Mouse (Mus musculus): ENCODE data around the gene Arhgef1.
A peak's percentile ranks its signal among the peaks of the same experiment; 100 is the strongest.
"Not testable (repeated sequence)": the region's sequence is repeated elsewhere in the genome, so short reads cannot be mapped to it uniquely, and the experiment has no call there.

Arhgef1 gene

GRCm38 (mm10) chr7:24889431-24890220, 13.1 kb upstream of the Arhgef1 start:
- DNase-seq (ENCODE audit: extremely low spot score, low read depth, low spot score) = no peak

GRCm38 (mm10) chr7:24890281-24891216, 12.2 kb upstream of the Arhgef1 start:
- DNase-seq (ENCODE audit: extremely low spot score, low read depth, low spot score) = peak; percentile 52

GRCm38 (mm10) chr7:24891241-24892124, 11.2 kb upstream of the Arhgef1 start:
- DNase-seq (ENCODE audit: extremely low spot score, low read depth, low spot score) = no peak

GRCm38 (mm10) chr7:24892125-24892583, 10.6 kb upstream of the Arhgef1 start:
- DNase-seq (ENCODE audit: extremely low spot score, low read depth, low spot score) = no peak

GRCm38 (mm10) chr7:24895749-24896148, 7.0 kb upstream of the Arhgef1 start:
- not testable (repeated sequence) for DNase-seq (ENCODE audit: extremely low spot score, low read depth, low spot score)

- no peak for DNase-seq (ENCODE audit: extremely low spot score, low read depth, low spot score)
Measured at GRCm38 (mm10) chr7:24896269-24896668, 6.4 kb upstream of the Arhgef1 start.

- no peak for DNase-seq (ENCODE audit: extremely low spot score, low read depth, low spot score)
Measured at GRCm38 (mm10) chr7:24897224-24897623, 5.5 kb upstream of the Arhgef1 start, which contains the start of gene Cd79a. Cd79a (plus strand) TSS chr7:24897381.

- DNase-seq (ENCODE audit: extremely low spot score, low read depth, low spot score) = no peak
Measured at GRCm38 (mm10) chr7:24897959-24898358, 4.8 kb upstream of the Arhgef1 start.

- no peak for DNase-seq (ENCODE audit: extremely low spot score, low read depth, low spot score)
Measured at GRCm38 (mm10) chr7:24901114-24901513, 1.6 kb upstream of the Arhgef1 start.

- DNase-seq (ENCODE audit: extremely low spot score, low read depth, low spot score) = no peak
Measured at GRCm38 (mm10) chr7:24901842-24902241, 870 bp upstream of the Arhgef1 start.

GRCm38 (mm10) chr7:24902264-24902629, 465 bp upstream of the Arhgef1 start:
- DNase-seq (ENCODE audit: extremely low spot score, low read depth, low spot score) = no peak

- DNase-seq (ENCODE audit: extremely low spot score, low read depth, low spot score) = no peak
Measured at GRCm38 (mm10) chr7:24903444-24903825, 723 bp downstream of the Arhgef1 start.

- peak; percentile 87 for DNase-seq (ENCODE audit: extremely low spot score, low read depth, low spot score)
Measured at GRCm38 (mm10) chr7:24904070-24904483, 1.4 kb downstream of the Arhgef1 start.

GRCm38 (mm10) chr7:24904936-24905335, 2.2 kb downstream of the Arhgef1 start:
- no peak for DNase-seq (ENCODE audit: extremely low spot score, low read depth, low spot score)

GRCm38 (mm10) chr7:24906551-24906950, 3.8 kb downstream of the Arhgef1 start:
- no peak for DNase-seq (ENCODE audit: extremely low spot score, low read depth, low spot score)

GRCm38 (mm10) chr7:24907211-24907748, 4.6 kb downstream of the Arhgef1 start:
- DNase-seq (ENCODE audit: extremely low spot score, low read depth, low spot score) = no peak

- no peak for DNase-seq (ENCODE audit: extremely low spot score, low read depth, low spot score)
Measured at GRCm38 (mm10) chr7:24912480-24912879, 9.8 kb downstream of the Arhgef1 start.

GRCm38 (mm10) chr7:24918763-24919323, 16.1 kb downstream of the Arhgef1 start:
- DNase-seq (ENCODE audit: extremely low spot score, low read depth, low spot score) = no peak

GRCm38 (mm10) chr7:24919728-24920127, 17.0 kb downstream of the Arhgef1 start:
- DNase-seq (ENCODE audit: extremely low spot score, low read depth, low spot score) = no peak

GRCm38 (mm10) chr7:24930475-24930874, 27.8 kb downstream of the Arhgef1 start:
- DNase-seq (ENCODE audit: extremely low spot score, low read depth, low spot score) = no peak

Data from hindlimb bud, embryonic 11.5 days (tissue).